Mouse (Mus musculus) midbrain, embryonic 12.5 days (tissue): ENCODE results near the gene Cpox. TPM values are rescaled to one million over a fixed set of nuclear protein-coding genes. Genes with fewer than 3 reads are reported as not detected.

ENCODE experiments used
- ATAC-seq: fragments of 200-750 bp; cut with Nextera tagmentation; 2 replicates; pipeline ENCODE4 v1.8.0; 2017; ENCODE audit warnings: low read depth, moderate TSS enrichment, moderate library complexity; ENCODE audit not compliant: low FRiP score
- H3K27ac ChIP-seq: fragments of 300-500 bp; sonication (generic); replicated peaks from 2 replicates; pipeline ENCODE4 v1.5.1; 2016; ENCODE audit warnings: mild to moderate bottlenecking
- H3K27me3 ChIP-seq: fragments of 300-500 bp; sonication (generic); 2 replicates; pipeline ENCODE4 v1.6.1; 2016; ENCODE audit warnings: mild to moderate bottlenecking
- H3K36me3 ChIP-seq: fragments of 300-500 bp; sonication (generic); 2 replicates; pipeline ENCODE4 v1.6.1; 2016
- H3K4me1 ChIP-seq: fragments of 300-500 bp; sonication (generic); 2 replicates; pipeline ENCODE4 v1.6.1; 2016
- H3K4me2 ChIP-seq: fragments of 300-500 bp; sonication (generic); replicated peaks from 2 replicates; pipeline ENCODE4 v1.6.1; 2016; ENCODE audit warnings: mild to moderate bottlenecking, moderate library complexity
- H3K4me3 ChIP-seq: fragments of 300-500 bp; sonication (generic); 2 replicates; pipeline ENCODE4 v1.5.1; 2016; ENCODE audit warnings: mild to moderate bottlenecking
- H3K9ac ChIP-seq: fragments of 300-500 bp; sonication (generic); replicated peaks from 2 replicates; pipeline ENCODE4 v1.6.1; 2016; ENCODE audit warnings: mild to moderate bottlenecking, moderate library complexity
- H3K9me3 ChIP-seq: fragments of 300-500 bp; sonication (generic); 2 replicates; pipeline ENCODE4 v1.6.1; 2016; ENCODE audit warnings: mild to moderate bottlenecking
- WGBS: fragments of 180-500 bp; shearing (Covaris S2); methylation state at CpG from one replicate; pipeline ENCODE4 v1.1.7; 2016; 5-methylcytosine and 5-hydroxymethylcytosine counted together
- polyA plus RNA-seq: library from polyadenylated mRNA; unstranded; fragments of >200 nt; fragmentation: Nextera tagmentation; extraction: Ambion mirVana; gene quantifications from 2 replicates; pipeline ENCODE4 v1.2.1, GENCODE M21; 2016

The Cpox gene
- polyA plus RNA-seq, 1 experiment from 2014 or later: 17.2 TPM

- no peak overlapping the region for H3K4me2 ChIP-seq
- no peaks in the 10 kb centered on the region for H3K4me1 ChIP-seq
- no peak overlapping the region for H3K27ac ChIP-seq
- no peak overlapping the region for H3K4me3 ChIP-seq
- no peaks in the 10 kb centered on the region for H3K36me3 ChIP-seq
- H3K27me3 ChIP-seq: no peaks in the 10 kb centered on the region
- no peak overlapping the region for H3K9ac ChIP-seq
- ATAC-seq: no peak
- 59% methylated on average over 10 of the region's 10 CpGs for WGBS
- H3K9me3 ChIP-seq: no peaks in the 10 kb centered on the region
Measured at GRCm38 (mm10) chr16:58703382-58704124, 33.5 kb downstream of the Cpox start.

DNA sequence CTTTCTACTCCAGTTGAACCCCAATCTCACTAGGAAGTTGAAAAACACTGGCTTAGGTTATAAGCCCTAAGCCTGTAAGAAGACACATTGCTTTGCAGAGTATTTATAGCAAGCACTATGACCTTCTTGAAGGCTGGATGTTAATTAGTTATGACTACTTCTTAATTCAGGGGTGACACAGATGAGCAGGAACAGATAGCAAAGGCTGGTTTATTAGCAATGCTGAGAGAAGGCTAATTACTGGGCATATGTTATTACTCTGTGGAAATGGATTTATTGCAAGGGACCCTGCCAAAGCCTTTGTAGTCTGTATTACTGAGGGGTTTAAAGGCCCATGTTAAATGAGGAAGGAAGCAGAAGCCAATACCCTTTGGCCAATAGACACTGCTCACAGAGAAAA is 34.9 kb downstream of the Cpox start:
- Histone ChIP-seq H3K9ac (no peak overlapping the region), H3K4me2 (no peak overlapping the region), H3K36me3 (no peaks in the 10 kb centered on the region), H3K27me3 (no peaks in the 10 kb centered on the region), H3K4me1 (no peaks in the 10 kb centered on the region), H3K4me3 (no peak overlapping the region), H3K9me3 (no peaks in the 10 kb centered on the region), H3K27ac (no peak overlapping the region)
- no peak for ATAC-seq

GRCm38 (mm10) chr16:58707276-58707905 is 37.3 kb downstream of the Cpox start:
- Histone ChIP-seq H3K27me3 (no peaks in the 10 kb centered on the region), H3K27ac (no peak overlapping the region), H3K9me3 (no peaks in the 10 kb centered on the region), H3K9ac (no peak overlapping the region), H3K4me2 (no peak overlapping the region), H3K4me1 (no peaks in the 10 kb centered on the region), H3K36me3 (no peaks in the 10 kb centered on the region), H3K4me3 (no peak overlapping the region)
- ATAC-seq: no peak
- WGBS: 88% methylated on average over 4 of the region's 4 CpGs

DNA sequence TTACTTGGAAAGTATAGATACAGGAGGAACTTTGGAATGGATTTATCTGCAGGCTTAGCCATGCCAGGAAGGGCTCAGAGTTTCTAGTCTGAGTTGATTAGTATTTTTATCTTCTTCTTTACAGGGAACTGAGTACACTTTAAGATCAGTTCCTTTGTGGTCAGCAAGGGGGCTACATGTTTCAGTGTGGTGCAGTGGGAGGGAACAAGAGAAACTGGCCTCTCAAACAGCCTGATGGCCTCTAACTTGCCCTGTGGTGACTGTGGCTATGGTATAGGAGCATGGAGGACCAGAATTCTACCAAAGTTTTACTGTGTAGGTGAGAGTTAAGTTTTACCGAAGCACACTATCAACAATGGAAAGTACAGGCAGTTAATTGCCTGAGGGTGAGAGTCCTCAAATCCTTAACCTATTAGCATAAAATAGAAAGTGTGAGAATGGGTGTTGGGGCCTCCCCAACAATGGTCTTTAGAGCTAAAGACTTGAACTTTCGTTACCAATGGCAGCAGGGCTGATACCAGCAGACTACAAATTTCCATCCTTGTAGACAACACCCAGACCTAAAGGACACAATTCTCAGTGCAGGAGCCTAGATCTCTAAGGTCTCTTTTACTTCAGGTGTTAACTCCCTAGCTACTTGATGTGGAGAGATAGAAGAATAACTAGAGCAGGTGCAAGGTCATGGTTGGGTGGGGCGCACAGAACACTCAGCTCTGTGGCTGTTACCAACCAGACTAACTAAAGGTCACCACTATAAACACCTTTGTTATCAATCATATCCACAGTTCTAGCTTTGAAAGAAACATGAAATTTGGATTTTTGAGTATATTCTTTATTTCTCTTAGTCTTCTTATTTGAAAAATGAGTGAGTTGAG is 38.7 kb downstream of the Cpox start:
- H3K4me3 ChIP-seq: no peak overlapping the region
- H3K36me3 ChIP-seq: no peaks in the 10 kb centered on the region
- no peaks in the 10 kb centered on the region for H3K27me3 ChIP-seq
- H3K4me1 ChIP-seq: no peaks in the 10 kb centered on the region
- ATAC-seq: no peak
- H3K9ac ChIP-seq: no peak overlapping the region
- no peak overlapping the region for H3K4me2 ChIP-seq
- WGBS: 82% methylated on average over 3 of the region's 3 CpGs
- H3K27ac ChIP-seq: no peak overlapping the region
- no peaks in the 10 kb centered on the region for H3K9me3 ChIP-seq

DNA sequence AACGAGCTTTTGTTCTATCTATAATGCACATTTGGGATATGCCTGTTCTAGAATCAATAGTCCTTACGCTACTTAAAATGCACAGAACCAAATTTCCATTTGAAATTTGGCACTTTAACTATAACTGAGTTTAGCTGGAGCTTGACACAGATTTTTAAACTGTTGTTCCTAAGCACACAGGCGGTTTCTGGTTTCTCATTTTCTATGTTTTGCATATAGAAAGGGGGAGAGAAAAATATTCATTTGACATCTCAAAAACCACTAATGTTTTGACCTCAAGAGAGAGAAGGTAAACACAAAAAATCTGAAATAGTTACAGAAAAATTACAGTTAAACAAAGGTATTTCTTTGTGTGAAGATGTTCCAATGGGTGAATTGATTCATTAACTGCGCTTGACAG is 39.4 kb downstream of the Cpox start:
- Histone ChIP-seq H3K36me3 (no peaks in the 10 kb centered on the region), H3K4me3 (no peak overlapping the region), H3K4me2 (no peak overlapping the region), H3K4me1 (no peaks in the 10 kb centered on the region), H3K9ac (no peak overlapping the region), H3K9me3 (no peaks in the 10 kb centered on the region), H3K27me3 (no peaks in the 10 kb centered on the region), H3K27ac (no peak overlapping the region)
- ATAC-seq: no peak
- 80% methylated on average over 4 of the region's 4 CpGs for WGBS

- Histone ChIP-seq H3K4me2 (no peak overlapping the region), H3K4me1 (no peaks in the 10 kb centered on the region), H3K27ac (no peak overlapping the region), H3K36me3 (no peaks in the 10 kb centered on the region), H3K4me3 (no peak overlapping the region), H3K9me3 (no peaks in the 10 kb centered on the region), H3K27me3 (no peaks in the 10 kb centered on the region), H3K9ac (no peak overlapping the region)
- ATAC-seq: no peak
- WGBS: 80% methylated on average over 8 of the region's 8 CpGs
Measured at GRCm38 (mm10) chr16:58712221-58712620, 42.1 kb downstream of the Cpox start.

DNA sequence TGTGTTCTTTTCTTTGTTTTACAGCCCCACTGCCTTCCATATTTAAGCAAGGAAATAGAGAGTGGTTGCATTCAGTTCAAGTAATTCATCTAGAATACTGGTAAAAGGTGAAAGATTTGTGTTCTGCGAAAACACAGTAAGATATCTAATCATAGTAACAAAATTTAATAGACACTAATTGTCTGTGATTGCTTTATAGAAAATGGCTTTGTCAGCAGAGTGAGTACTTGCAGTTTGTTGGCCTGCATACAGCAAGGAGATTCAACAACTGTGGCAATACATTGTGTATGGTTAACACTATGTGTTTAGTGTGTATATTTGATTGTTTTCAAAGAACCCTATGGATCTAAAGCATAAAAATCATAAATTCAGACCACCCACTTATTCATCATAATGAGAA is 43.0 kb downstream of the Cpox start:
- H3K27me3 ChIP-seq: no peaks in the 10 kb centered on the region
- H3K9ac ChIP-seq: no peak overlapping the region
- no peaks in the 10 kb centered on the region for H3K9me3 ChIP-seq
- no peaks in the 10 kb centered on the region for H3K4me1 ChIP-seq
- H3K27ac ChIP-seq: no peak overlapping the region
- 98% methylated on average over 1 of the region's 1 CpGs for WGBS
- no peak overlapping the region for H3K4me2 ChIP-seq
- H3K36me3 ChIP-seq: no peaks in the 10 kb centered on the region
- no peak overlapping the region for H3K4me3 ChIP-seq
- ATAC-seq: no peak

DNA sequence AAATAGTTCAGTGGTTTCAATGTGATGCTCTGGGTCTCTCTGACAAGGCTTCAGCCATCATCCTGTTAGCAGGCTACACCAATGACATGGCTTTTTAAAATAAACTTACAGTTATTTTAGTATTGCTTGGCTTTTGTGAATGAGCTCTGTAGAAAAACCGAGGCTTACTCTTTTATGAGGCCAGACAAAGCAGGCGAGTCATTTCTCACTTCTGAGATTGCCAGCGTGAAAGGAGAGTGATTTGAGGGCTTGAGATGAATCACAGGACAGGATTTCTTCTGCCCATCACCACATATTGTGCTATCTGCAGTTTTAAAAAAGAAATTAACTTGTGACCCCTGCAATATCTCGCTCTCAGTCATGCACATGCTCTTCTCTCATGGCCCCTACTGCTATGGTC is 44.9 kb downstream of the Cpox start:
- Histone ChIP-seq H3K27ac (no peak overlapping the region), H3K9ac (no peak overlapping the region), H3K36me3 (no peaks in the 10 kb centered on the region), H3K4me2 (no peak overlapping the region), H3K4me1 (no peaks in the 10 kb centered on the region), H3K9me3 (no peaks in the 10 kb centered on the region), H3K27me3 (no peaks in the 10 kb centered on the region), H3K4me3 (no peak overlapping the region)
- no peak for ATAC-seq
- 80% methylated on average over 4 of the region's 4 CpGs for WGBS

DNA sequence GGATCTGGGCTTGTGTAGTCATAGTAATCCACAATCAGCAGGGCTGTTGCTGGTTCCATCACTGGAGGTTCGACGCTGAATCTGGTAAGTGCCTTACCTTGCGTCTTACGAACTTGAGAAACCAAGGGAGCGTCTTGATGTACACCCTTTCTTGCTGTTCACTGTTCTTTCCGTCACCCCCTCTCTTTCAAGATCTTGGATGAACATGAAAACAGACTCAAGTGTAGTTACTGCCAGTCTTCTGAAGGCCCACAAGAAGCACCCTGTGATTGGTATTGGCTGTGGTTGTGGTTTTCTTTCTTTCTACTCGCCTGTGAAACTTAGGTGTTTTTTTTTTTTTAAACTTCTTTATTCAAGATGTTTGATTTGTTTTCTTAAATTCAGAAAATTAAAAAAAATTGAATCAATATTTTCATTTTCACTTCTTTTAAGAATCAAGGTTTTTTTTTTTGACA is 48.6 kb downstream of the Cpox start, which contains the start of gene Gpr15:
Gpr15 (minus strand) TSS at position 405 of the 455 bp plus-strand sequence.
- Histone ChIP-seq H3K9me3 (no peaks in the 10 kb centered on the region), H3K4me2 (no peak within 1 kb of the TSS), H3K9ac (no peak within 1 kb of the TSS), H3K4me1 (no peaks in the 10 kb centered on the region), H3K36me3 (no peaks in the 10 kb centered on the region), H3K4me3 (no peak within 1 kb of the TSS), H3K27me3 (no peaks in the 10 kb centered on the region), H3K27ac (no peak within 1 kb of the TSS)
- ATAC-seq: no peak
- WGBS: 97% methylated on average over 7 of the region's 7 CpGs

- no peak for ATAC-seq
Measured at GRCm38 (mm10) chr16:58722292-58722691, 52.2 kb downstream of the Cpox start.

GRCm38 (mm10) chr16:58726680-58727476 is 56.8 kb downstream of the Cpox start:
- ATAC-seq: no peak
- Histone ChIP-seq H3K27me3 (no peaks in the 10 kb centered on the region), H3K4me1 (peaks cover 4% of the 10 kb centered on the region), H3K4me3 (no peak overlapping the region), H3K9me3 (no peaks in the 10 kb centered on the region), H3K9ac (no peak overlapping the region), H3K36me3 (peaks cover 10% of the 10 kb centered on the region), H3K27ac (no peak overlapping the region), H3K4me2 (peak overlapping the region; percentile 66; the same call in 1 of the 2 replicates)
- WGBS: 84% methylated on average over 11 of the region's 11 CpGs

More at GRCm38 (mm10) chr16:58722292-58722691, 52.2 kb downstream of the Cpox start:
- Histone ChIP-seq H3K4me3 (no peak overlapping the region), H3K4me1 (no peaks in the 10 kb centered on the region), H3K27me3 (no peaks in the 10 kb centered on the region), H3K9ac (no peak overlapping the region), H3K9me3 (no peaks in the 10 kb centered on the region), H3K4me2 (no peak overlapping the region), H3K36me3 (no peaks in the 10 kb centered on the region), H3K27ac (no peak overlapping the region)
- whole genome bisulfite sequencing: 87% methylated on average over 2 of the region's 2 CpGs
